Mouse (Mus musculus): Measurements from ENCODE around the gene Pgm2. TPM values are rescaled to one million over a fixed set of nuclear protein-coding genes. Genes with fewer than 3 reads are reported as not detected.

Pgm2 gene
- total RNA-seq (2023): 10 to 100 TPM; 11.8 to 18.1 TPM

DNA sequence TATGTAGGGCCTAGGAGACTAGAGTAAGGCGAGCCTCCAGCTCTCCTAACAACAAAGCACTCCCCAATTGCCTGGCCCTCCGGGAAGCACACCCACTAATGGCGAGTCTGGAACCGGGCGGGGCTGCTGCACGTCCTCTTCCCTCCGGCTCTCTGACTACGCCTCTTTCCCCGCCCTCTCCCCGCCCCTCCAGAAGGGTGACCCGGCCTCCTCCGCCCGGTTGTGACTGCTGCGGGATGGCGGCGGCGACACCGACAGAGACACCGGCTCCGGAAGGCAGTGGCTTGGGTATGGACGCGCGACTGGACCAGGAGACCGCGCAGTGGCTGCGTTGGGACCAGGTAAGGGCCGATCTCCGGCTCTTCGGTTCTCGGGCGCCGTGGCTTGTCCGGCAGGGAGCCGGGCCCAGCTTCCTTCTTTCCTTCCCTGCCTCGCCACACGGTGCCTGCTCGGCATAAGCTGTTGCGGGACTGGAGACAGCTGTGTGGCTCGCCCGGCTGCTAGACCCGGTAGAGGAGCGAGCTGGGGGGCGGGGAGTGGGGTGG lies at the start of gene Pgm2:
Gene Pgm2, plus strand, starts transcription at position 203 of the 545 bp plus-strand sequence.

DNA sequence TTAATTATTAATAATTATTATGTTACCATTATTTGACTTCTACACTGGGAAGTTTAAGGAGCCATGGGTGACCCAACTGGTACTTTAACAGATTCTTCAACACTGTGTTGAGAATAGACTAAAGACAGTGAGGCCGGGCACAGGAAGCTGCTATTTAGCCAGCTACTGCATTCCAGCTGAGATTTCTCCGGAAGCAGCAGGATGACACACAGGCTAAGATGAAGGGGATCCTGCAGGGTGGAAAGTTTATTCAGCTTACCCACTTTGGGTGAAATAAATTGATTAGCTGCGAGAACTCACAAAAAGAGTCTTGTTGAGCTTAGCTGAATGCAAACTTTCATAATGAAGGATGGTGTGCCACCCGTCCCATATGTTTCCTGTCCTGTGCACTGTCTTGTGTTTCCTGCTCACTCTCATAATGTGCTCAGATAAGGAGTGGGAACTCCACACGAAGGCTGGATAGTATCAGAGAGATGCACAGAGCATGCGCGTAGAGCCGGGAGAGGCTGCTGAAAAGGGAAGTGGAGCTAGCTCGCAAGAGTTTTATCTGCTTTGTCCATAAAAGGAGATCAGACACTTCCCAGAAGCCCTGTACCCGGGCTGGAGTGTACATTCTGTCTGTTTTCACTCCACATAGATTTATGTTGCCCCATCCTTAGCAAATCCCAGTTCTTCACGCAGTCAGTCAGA lies 63.3 kb downstream of the Pgm2 start, which contains the start of gene Tbc1d1:
Gene Tbc1d1, plus strand, starts transcription at position 445 of the 690 bp plus-strand sequence.

Other genes starting within 250 kb of the Pgm2 start
- 10 to 100 TPM; 13.5 to 26.8 TPM for gene Rell1, start 124.1 kb upstream of the Pgm2 start, total RNA-seq (2023)
- gene Tbc1d1, start 63.4 kb downstream of the Pgm2 start, total RNA-seq (2023): 100 to 1,000 TPM; 110 to 124 TPM

Data from B cell, adult 67 days (primary cell).